Mouse (Mus musculus) neural tube, embryonic 14.5 days (tissue): ENCODE measurements around the gene Tnk2. TPM values are rescaled to one million over a fixed set of nuclear protein-coding genes. Genes with fewer than 3 reads are reported as not detected.

Experiments used
- ATAC-seq: fragments of 200-750 bp; cut with Nextera tagmentation; 2 replicates; pipeline ENCODE4 v1.8.0; 2017; ENCODE audit warnings: low read depth, mild to moderate bottlenecking, moderate TSS enrichment, moderate library complexity
- H3K27ac ChIP-seq: fragments of 300-500 bp; sonication (generic); 2 replicates; pipeline ENCODE4 v1.5.1; 2014; ENCODE audit warnings: low read depth, mild to moderate bottlenecking, control low read depth, low read length, moderate library complexity, mixed read lengths
- H3K27me3 ChIP-seq: fragments of 300-500 bp; sonication (generic); 2 replicates; pipeline ENCODE4 v1.6.1; 2014; ENCODE audit warnings: low read length; ENCODE audit not compliant: control insufficient read depth, insufficient read depth
- H3K36me3 ChIP-seq: fragments of 300-500 bp; sonication (generic); 2 replicates; pipeline ENCODE4 v1.6.1; 2014; ENCODE audit warnings: low read length, mixed read lengths; ENCODE audit not compliant: control insufficient read depth, insufficient read depth
- H3K4me1 ChIP-seq: fragments of 300-500 bp; sonication (generic); 2 replicates; pipeline ENCODE4 v1.6.1; 2014; ENCODE audit warnings: low read length; ENCODE audit not compliant: control insufficient read depth, insufficient read depth
- H3K4me2 ChIP-seq: fragments of 300-500 bp; sonication (generic); 2 replicates; pipeline ENCODE4 v1.6.1; 2014; ENCODE audit warnings: mild to moderate bottlenecking, low read depth, low read length, control low read depth
- H3K4me3 ChIP-seq: fragments of 300-500 bp; sonication (generic); 2 replicates; pipeline ENCODE4 v1.5.1; 2014; ENCODE audit warnings: low read depth, low read length, control low read depth, mixed read lengths
- H3K9ac ChIP-seq: fragments of 300-500 bp; sonication (generic); replicated peaks from 2 replicates; pipeline ENCODE4 v1.6.1; 2014; ENCODE audit warnings: low read depth, mild to moderate bottlenecking, control low read depth, low read length, mixed read lengths
- H3K9me3 ChIP-seq: fragments of 300-500 bp; sonication (generic); 2 replicates; pipeline ENCODE4 v1.6.1; 2016; ENCODE audit warnings: low read length; ENCODE audit not compliant: control insufficient read depth
- WGBS: fragments of 180-500 bp; shearing (Covaris S2); extraction: QIAGEN DNeasy Blood & Tissue Kit; methylation state at CpG from one replicate; pipeline ENCODE4 v1.1.7; 2014; 5-methylcytosine and 5-hydroxymethylcytosine counted together
- polyA plus RNA-seq: library from polyadenylated mRNA; unstranded; fragments of >200 nt; fragmentation: Nextera tagmentation; extraction: Ambion mirVana; gene quantifications from 2 replicates; pipeline ENCODE4 v1.2.1, GENCODE M21; 2014

Gene Tnk2
- polyA plus RNA-seq, 1 experiment from 2014 or later, result 18.7 TPM

GRCm38 (mm10) chr16:32685998-32686397 is 42.3 kb downstream of the Tnk2 start:
- WGBS, result 73% methylated on average over 5 of the region's 5 CpGs

GRCm38 (mm10) chr16:32687221-32687620 is 43.5 kb downstream of the Tnk2 start:
- no peak overlapping the region for H3K27ac ChIP-seq
- 83% methylated on average over 5 of the region's 5 CpGs for WGBS
- no peak overlapping the region for H3K4me2 ChIP-seq
- H3K4me1 ChIP-seq, result no peaks in the 10 kb centered on the region
- no peak overlapping the region for H3K9ac ChIP-seq
- peaks cover 8% of the 10 kb centered on the region for H3K36me3 ChIP-seq
- H3K4me3 ChIP-seq, result no peak overlapping the region
- no peaks in the 10 kb centered on the region for H3K9me3 ChIP-seq
- ATAC-seq, result no peak
- no peaks in the 10 kb centered on the region for H3K27me3 ChIP-seq

More at GRCm38 (mm10) chr16:32685998-32686397, 42.3 kb downstream of the Tnk2 start:
- H3K27ac ChIP-seq, result no peak overlapping the region
- no peak overlapping the region for H3K4me3 ChIP-seq
- no peaks in the 10 kb centered on the region for H3K27me3 ChIP-seq
- no peaks in the 10 kb centered on the region for H3K9me3 ChIP-seq
- no peak overlapping the region for H3K4me2 ChIP-seq
- no peak for ATAC-seq
- H3K9ac ChIP-seq, result no peak overlapping the region
- no peaks in the 10 kb centered on the region for H3K4me1 ChIP-seq
- peaks cover 13% of the 10 kb centered on the region for H3K36me3 ChIP-seq

GRCm38 (mm10) chr16:32688770-32689169 is 45.1 kb downstream of the Tnk2 start:
- no peak overlapping the region for H3K9ac ChIP-seq
- no peak overlapping the region for H3K27ac ChIP-seq
- H3K4me3 ChIP-seq, result no peak overlapping the region
- no peaks in the 10 kb centered on the region for H3K36me3 ChIP-seq
- no peaks in the 10 kb centered on the region for H3K27me3 ChIP-seq
- no peak for ATAC-seq
- H3K4me2 ChIP-seq, result no peak overlapping the region
- WGBS, result 45% methylated on average over 4 of the region's 4 CpGs
- no peaks in the 10 kb centered on the region for H3K9me3 ChIP-seq
- H3K4me1 ChIP-seq, result no peaks in the 10 kb centered on the region

- Histone ChIP-seq H3K27ac (no peak overlapping the region), H3K27me3 (no peaks in the 10 kb centered on the region), H3K36me3 (no peaks in the 10 kb centered on the region), H3K9me3 (no peaks in the 10 kb centered on the region), H3K4me1 (no peaks in the 10 kb centered on the region), H3K4me2 (no peak overlapping the region), H3K9ac (no peak overlapping the region), H3K4me3 (no peak overlapping the region)
- ATAC-seq, result no peak
- WGBS, result 6% methylated on average over 9 of the region's 9 CpGs
These were observed 45.8 kb downstream of the Tnk2 start for GRCm38 (mm10) chr16:32689501-32689900.

GRCm38 (mm10) chr16:32696841-32697464 is 53.3 kb downstream of the Tnk2 start:
- Histone ChIP-seq H3K4me3 (no peak overlapping the region), H3K27ac (no peak overlapping the region), H3K4me1 (no peaks in the 10 kb centered on the region), H3K9me3 (no peaks in the 10 kb centered on the region), H3K4me2 (no peak overlapping the region), H3K36me3 (no peaks in the 10 kb centered on the region), H3K9ac (no peak overlapping the region), H3K27me3 (no peaks in the 10 kb centered on the region)
- WGBS, result 48% methylated on average over 7 of the region's 7 CpGs
- ATAC-seq, result no peak

- H3K36me3 ChIP-seq, result no peaks in the 10 kb centered on the region
- WGBS, result 92% methylated on average over 22 of the region's 22 CpGs
- ATAC-seq, result no peak
These were observed 54.2 kb downstream of the Tnk2 start for GRCm38 (mm10) chr16:32697665-32698446.

GRCm38 (mm10) chr16:32698550-32698949 is 54.9 kb downstream of the Tnk2 start:
- no peak overlapping the region for H3K4me2 ChIP-seq
- H3K36me3 ChIP-seq, result no peaks in the 10 kb centered on the region
- H3K9me3 ChIP-seq, result no peaks in the 10 kb centered on the region
- no peaks in the 10 kb centered on the region for H3K4me1 ChIP-seq
- H3K27me3 ChIP-seq, result no peaks in the 10 kb centered on the region
- H3K27ac ChIP-seq, result no peak overlapping the region
- H3K9ac ChIP-seq, result no peak overlapping the region
- no peak for ATAC-seq
- H3K4me3 ChIP-seq, result no peak overlapping the region
- 30% methylated on average over 7 of the region's 7 CpGs for WGBS

More at GRCm38 (mm10) chr16:32697665-32698446, 54.2 kb downstream of the Tnk2 start:
- Histone ChIP-seq H3K4me1 (no peaks in the 10 kb centered on the region), H3K9ac (no peak overlapping the region), H3K27ac (no peak overlapping the region), H3K9me3 (no peaks in the 10 kb centered on the region), H3K4me3 (no peak overlapping the region), H3K4me2 (no peak overlapping the region), H3K27me3 (no peaks in the 10 kb centered on the region)

GRCm38 (mm10) chr16:32703312-32703912 is 59.7 kb downstream of the Tnk2 start:
- 79% methylated on average over 9 of the region's 9 CpGs for WGBS
- ATAC-seq, result no peak

GRCm38 (mm10) chr16:32705606-32706005 is 61.9 kb downstream of the Tnk2 start:
- 98% methylated on average over 3 of the region's 3 CpGs for WGBS
- H3K9me3 ChIP-seq, result no peaks in the 10 kb centered on the region
- H3K9ac ChIP-seq, result no peak overlapping the region
- no peak overlapping the region for H3K4me3 ChIP-seq
- no peaks in the 10 kb centered on the region for H3K4me1 ChIP-seq
- no peak for ATAC-seq
- no peak overlapping the region for H3K4me2 ChIP-seq
- no peaks in the 10 kb centered on the region for H3K27me3 ChIP-seq
- no peaks in the 10 kb centered on the region for H3K36me3 ChIP-seq
- no peak overlapping the region for H3K27ac ChIP-seq

More at GRCm38 (mm10) chr16:32703312-32703912, 59.7 kb downstream of the Tnk2 start:
- Histone ChIP-seq H3K4me3 (no peak overlapping the region), H3K27me3 (no peaks in the 10 kb centered on the region), H3K4me1 (no peaks in the 10 kb centered on the region), H3K9me3 (no peaks in the 10 kb centered on the region), H3K9ac (no peak overlapping the region), H3K4me2 (no peak overlapping the region), H3K27ac (no peak overlapping the region), H3K36me3 (no peaks in the 10 kb centered on the region)
